Mouse (Mus musculus) heart, embryonic 14.5 days (tissue): ENCODE data around the gene Taok3. TPM values are rescaled to one million over a fixed set of nuclear protein-coding genes. Genes with fewer than 3 reads are reported as not detected.

Source experiments
- ATAC-seq: fragments of 200-750 bp; cut with Nextera tagmentation; 2 replicates; pipeline ENCODE4 v1.8.0; 2017; ENCODE audit warnings: low read depth, moderate TSS enrichment; ENCODE audit not compliant: insufficient number of reproducible peaks, insufficient read depth, low FRiP score
- H3K27ac ChIP-seq, 2 experiments: fragments of 200-500 bp in 1 of 2; fragments of 300-500 bp in 1 of 2; sonication (generic) in 1 of 2; replicated peaks in 1 of 2; 2 replicates each; pipeline ENCODE4 v1.5.1; 2012 to 2014; ENCODE audit warnings: low read depth in 2 of 2, low read length in 2 of 2, control low read depth in 1 of 2, mild to moderate bottlenecking in 1 of 2, mixed read lengths in 1 of 2; ENCODE audit not compliant: control insufficient read depth in 1 of 2, insufficient read depth in 1 of 2
- H3K27me3 ChIP-seq: fragments of 300-500 bp; sonication (generic); 2 replicates; pipeline ENCODE4 v1.6.1; 2014; ENCODE audit warnings: mild to moderate bottlenecking, low read length, control low read depth; ENCODE audit not compliant: control insufficient read depth, insufficient read depth
- H3K36me3 ChIP-seq: fragments of 300-500 bp; sonication (generic); 2 replicates; pipeline ENCODE4 v1.6.1; 2014; ENCODE audit warnings: mild to moderate bottlenecking, control low read depth, low read length, mixed read lengths; ENCODE audit not compliant: control insufficient read depth, insufficient read depth
- H3K4me1 ChIP-seq, 2 experiments: fragments of 200-500 bp in 1 of 2; fragments of 300-500 bp in 1 of 2; sonication (generic) in 1 of 2; 2 replicates each; pipeline ENCODE4 v1.6.1; 2012 to 2014; ENCODE audit warnings: low read length in 2 of 2, control low read depth in 1 of 2, mixed read lengths in 1 of 2; ENCODE audit not compliant: control insufficient read depth in 2 of 2, insufficient read depth in 2 of 2
- H3K4me2 ChIP-seq: fragments of 300-500 bp; sonication (generic); 2 replicates; pipeline ENCODE4 v1.6.1; 2014; ENCODE audit warnings: mild to moderate bottlenecking, low read length
- H3K4me3 ChIP-seq, 2 experiments: fragments of 200-500 bp in 1 of 2; fragments of 300-500 bp in 1 of 2; sonication (generic) in 1 of 2; 2 replicates each; pipeline ENCODE4 v1.5.1; 2012 to 2014; ENCODE audit warnings: low read length in 2 of 2, mild to moderate bottlenecking in 2 of 2, control low read depth in 1 of 2, low read depth in 1 of 2, moderate library complexity in 1 of 2; ENCODE audit not compliant: control insufficient read depth in 1 of 2, insufficient read depth in 1 of 2
- H3K9ac ChIP-seq: fragments of 300-500 bp; sonication (generic); 2 replicates; pipeline ENCODE4 v1.6.1; 2014; ENCODE audit warnings: mild to moderate bottlenecking, low read length
- H3K9me3 ChIP-seq: fragments of 300-500 bp; sonication (generic); 2 replicates; pipeline ENCODE4 v1.6.1; 2016; ENCODE audit warnings: low read length, control low read depth; ENCODE audit not compliant: control insufficient read depth
- WGBS: fragments of 180-500 bp; shearing (Covaris S2); extraction: QIAGEN DNeasy Blood & Tissue Kit; methylation state at CpG from one replicate; pipeline ENCODE4 v1.1.7; 2014; 5-methylcytosine and 5-hydroxymethylcytosine counted together
- polyA plus RNA-seq: library from polyadenylated mRNA; unstranded; fragments of >200 nt; fragmentation: Nextera tagmentation; extraction: Ambion mirVana; gene quantifications from 2 replicates; pipeline ENCODE4 v1.2.1, GENCODE M21; 2014

Gene Taok3
- polyA plus RNA-seq, 1 experiment from 2014 or later = 8.9 TPM

DNA sequence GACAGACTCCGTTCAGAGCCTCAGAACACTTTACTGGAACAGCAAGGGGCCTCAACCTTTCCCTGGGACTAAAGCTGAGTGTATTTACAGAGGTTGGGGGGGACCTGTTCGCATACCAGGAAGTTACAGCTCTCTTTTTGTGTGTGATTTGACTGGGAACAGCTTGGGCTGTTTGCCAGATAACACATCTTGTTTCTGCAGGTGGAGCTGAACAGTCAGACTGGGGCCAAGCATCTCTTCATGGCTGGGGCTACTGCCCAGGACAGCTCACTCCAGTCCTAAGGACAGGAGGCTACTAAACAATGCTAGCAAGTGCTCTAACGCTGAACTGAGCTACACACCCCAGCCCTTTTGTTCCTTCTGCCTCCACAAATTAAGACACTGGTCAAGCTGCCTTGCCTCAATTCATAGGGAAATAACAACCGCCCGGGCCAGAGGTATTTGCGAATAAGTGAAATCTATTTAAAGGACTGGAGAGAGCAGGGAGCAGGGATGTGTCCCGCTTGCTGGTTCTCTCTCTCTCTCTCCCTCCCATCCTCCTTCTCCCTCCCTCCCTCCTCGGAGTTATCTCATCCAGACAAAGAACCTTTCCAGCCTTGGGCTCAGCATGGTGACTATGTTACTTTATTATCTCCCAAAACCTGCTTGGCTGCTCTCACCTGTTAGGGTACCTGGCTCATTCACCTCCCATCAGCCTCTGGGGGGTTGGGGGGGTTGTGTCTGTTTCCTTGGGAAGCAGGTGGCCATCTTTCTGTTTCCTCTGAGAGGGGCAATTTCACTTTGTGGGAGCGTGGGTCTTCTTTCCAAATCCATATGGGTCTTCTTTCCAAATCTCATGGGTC, 194.9 kb downstream of the Taok3 start:
- 0 out of 2 replicates have a peak overlapping the region, but pooled peaks have one; percentile 8 for H3K9ac ChIP-seq
- H3K4me2 ChIP-seq = no peak overlapping the region
- no peaks in the 10 kb centered on the region for H3K36me3 ChIP-seq
- no peak for ATAC-seq
- H3K4me1 ChIP-seq = peaks cover 10 to 22% of the 10 kb centered on the region in 2 experiments
- 17% methylated on average over 9 of the region's 9 CpGs for WGBS
- H3K4me3 ChIP-seq = no peak overlapping the region
- no peaks in the 10 kb centered on the region for H3K27me3 ChIP-seq
- no peaks in the 10 kb centered on the region for H3K9me3 ChIP-seq
- H3K27ac ChIP-seq = no peak overlapping the region

DNA sequence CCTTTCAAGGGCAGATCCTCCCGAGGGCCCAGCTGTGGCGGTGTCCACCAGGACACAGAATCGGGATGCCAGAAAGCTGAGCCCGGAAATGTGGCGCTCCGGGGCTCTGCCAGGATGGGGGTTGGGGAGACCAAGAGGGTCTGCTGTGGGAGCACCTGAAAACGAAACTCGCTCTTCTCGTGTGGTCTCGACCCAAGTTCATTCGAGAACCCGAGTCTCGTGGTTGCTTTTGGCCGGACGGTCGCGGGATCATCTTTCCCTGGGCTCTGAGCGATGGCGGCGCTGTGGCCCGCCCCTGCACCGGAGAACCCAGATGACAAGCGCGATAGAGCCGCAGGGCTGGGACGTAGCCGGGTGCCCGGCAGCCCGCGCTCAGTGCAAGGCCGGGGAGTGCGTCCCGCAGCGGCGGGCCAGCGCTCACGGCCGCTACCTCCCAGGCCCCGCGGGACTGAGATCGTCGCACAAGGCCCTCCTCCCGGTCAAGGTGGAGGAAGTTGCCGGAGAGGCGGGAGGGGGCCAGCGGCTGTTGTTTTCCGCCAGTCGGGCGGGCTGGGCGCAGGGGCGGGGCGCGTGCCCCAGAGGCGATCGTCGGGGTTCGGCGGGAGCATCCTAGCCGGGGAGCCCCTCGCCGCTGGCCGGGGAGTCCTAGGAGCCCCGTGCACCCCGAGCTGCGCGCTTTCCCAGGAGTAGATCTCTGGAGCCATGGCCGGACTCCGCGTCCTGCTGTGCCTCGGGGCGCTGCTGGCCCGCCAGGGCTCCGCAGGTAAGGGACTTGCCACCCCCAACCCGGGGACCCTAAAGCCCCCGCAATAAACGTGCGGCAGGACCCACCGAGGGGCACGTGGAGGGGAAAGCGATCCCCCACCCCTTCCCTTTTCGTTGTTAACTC, 199.1 kb downstream of the Taok3 start, which contains the start of gene Vsig10:
Gene Vsig10 (plus strand): TSS at position 343 of the 889 bp plus-strand sequence.
- Histone ChIP-seq H3K27ac (peak within 1 kb of the TSS; percentile 74 to 83), H3K4me3 (peak within 1 kb of the TSS; percentile 70 to 88), H3K4me1 (peaks cover 7 to 28% of the 10 kb centered on the region in 2 experiments), H3K27me3 (no peaks in the 10 kb centered on the region), H3K9ac (peak within 1 kb of the TSS; percentile 87), H3K36me3 (no peaks in the 10 kb centered on the region), H3K9me3 (no peaks in the 10 kb centered on the region), H3K4me2 (peak within 1 kb of the TSS; percentile 88)
- ATAC-seq = peak; percentile 71
- WGBS = 1% methylated on average over 72 of the region's 81 CpGs

DNA sequence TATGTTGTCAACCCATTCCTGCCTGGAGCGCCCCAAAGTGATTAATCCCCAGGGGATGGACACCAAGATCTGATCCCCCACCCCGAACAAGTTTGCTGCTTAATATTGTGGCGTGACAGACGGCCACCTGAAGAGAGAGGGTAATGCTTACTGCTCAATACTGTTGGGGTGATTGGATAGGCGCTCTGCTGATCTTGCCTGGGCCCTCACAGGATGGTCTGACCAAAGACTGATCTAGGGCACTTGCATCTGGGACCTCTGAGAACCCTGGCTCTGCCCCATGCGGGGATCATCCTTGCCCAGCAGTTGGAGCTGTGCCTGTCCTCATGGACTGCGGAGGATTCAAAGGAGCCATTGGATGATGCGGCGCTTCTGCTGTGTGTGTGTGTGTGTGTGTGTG, 203.8 kb downstream of the Taok3 start:
- Histone ChIP-seq H3K4me1 (peaks cover 0 to 8% of the 10 kb centered on the region in 2 experiments; a peak in 2 of 4 replicates), H3K9ac (no peak overlapping the region), H3K4me2 (no peak overlapping the region), H3K27ac (no peak overlapping the region), H3K36me3 (peaks cover 7% of the 10 kb centered on the region; the same call in 1 of the 2 replicates), H3K9me3 (no peaks in the 10 kb centered on the region), H3K27me3 (no peaks in the 10 kb centered on the region), H3K4me3 (no peak overlapping the region)
- WGBS = 87% methylated on average over 9 of the region's 9 CpGs
- no peak for ATAC-seq

Other genes with a start within 250 kb of the Taok3 start
- 26.3 and 32.6 TPM in 2 replicates for gene Suds3, start 4.0 kb upstream of the Taok3 start, polyA plus RNA-seq
- gene Pebp1, start 167.5 kb downstream of the Taok3 start, polyA plus RNA-seq = 634 and 638 TPM in 2 replicates
- 3.9 and 6.6 TPM in 2 replicates for gene Vsig10, start 199.0 kb downstream of the Taok3 start, polyA plus RNA-seq
- gene Wsb2, start 237.2 kb downstream of the Taok3 start, polyA plus RNA-seq = 92.6 and 97.5 TPM in 2 replicates